Mouse (Mus musculus) neutrophil, adult 83 days (primary cell): Measurements from ENCODE around the gene Slc12a3. TPM values are rescaled to one million over a fixed set of nuclear protein-coding genes. Genes with fewer than 3 reads are reported as not detected.

Experiments
- total RNA-seq, 2 experiments: library from RNA; stranded (reverse); gene quantifications; one replicate each; pipeline ENCODE4 v1.2.4; 2023

The Slc12a3 gene
- total RNA-seq: 1 to 10 TPM in 1 of 2 experiments, under 1 TPM in 1; 0.79 to 1.6 TPM

GRCm38 (mm10) chr8:94328932-94329728, at the start of gene Slc12a3:
Gene Slc12a3, plus strand, starts transcription at chr8:94329201.

GRCm38 (mm10) chr8:94386214-94387026, 57.4 kb downstream of the Slc12a3 start, which contains the start of gene Herpud1:
Gene Herpud1, plus strand, starts transcription at chr8:94386438.

Other genes starting within 250 kb of the Slc12a3 start
- gene Bbs2, start 230.3 kb upstream of the Slc12a3 start, total RNA-seq: 1 to 10 TPM; 1.5 to 3.9 TPM
- not detected for gene Mt4, start 192.0 kb upstream of the Slc12a3 start, total RNA-seq
- gene Mt3, start 176.6 kb upstream of the Slc12a3 start, total RNA-seq: not detected
- 10 to 100 TPM; 18.8 to 25.3 TPM for gene Mt2, start 156.5 kb upstream of the Slc12a3 start, total RNA-seq
- gene Mt1, start 150.1 kb upstream of the Slc12a3 start, total RNA-seq: 10 to 100 TPM; 52.5 to 55.7 TPM
- 10 to 100 TPM; 18.1 to 25.6 TPM for gene Nup93, start 114.6 kb upstream of the Slc12a3 start, total RNA-seq
- 100 to 1,000 TPM; 116 to 125 TPM for gene Herpud1, start 57.2 kb downstream of the Slc12a3 start, total RNA-seq
- 10 to 100 TPM; 15.3 to 19.4 TPM for gene Nlrc5, start 105.2 kb downstream of the Slc12a3 start, total RNA-seq
- gene Cpne2, start 203.8 kb downstream of the Slc12a3 start, total RNA-seq: 100 to 1,000 TPM; 107 to 121 TPM